Mouse (Mus musculus) CD4-positive, CD25-positive, alpha-beta regulatory T cell, adult 2 months (primary cell): ENCODE measurements around the gene Slco3a1.
A peak's percentile ranks its signal among the peaks of the same experiment; 100 is the strongest.

Source experiments
- DNase-seq: peaks from one replicate; pipeline ENCODE4 v3.0.0-alpha.2; 2012; ENCODE audit warnings: low read depth, low spot score

The Slco3a1 gene

GRCm38 (mm10) chr7:74554608-74555311 lies at the start of gene Slco3a1:
Gene Slco3a1, minus strand, starts transcription at chr7:74554780.
- peak; percentile 90 for DNase-seq

- DNase-seq, result no peak
Measured at GRCm38 (mm10) chr7:74600996-74601395, 46.4 kb upstream of the Slco3a1 start.

- no peak for DNase-seq
Measured at GRCm38 (mm10) chr7:74579411-74579810, 24.8 kb upstream of the Slco3a1 start.

- DNase-seq, result no peak
Measured at GRCm38 (mm10) chr7:74575678-74576077, 21.1 kb upstream of the Slco3a1 start.

GRCm38 (mm10) chr7:74555416-74555815 lies 836 bp upstream of the Slco3a1 start:
- peak; percentile 64 for DNase-seq

- DNase-seq, result peak; percentile 61
Measured at GRCm38 (mm10) chr7:74554041-74554561, 479 bp downstream of the Slco3a1 start.

- peak; percentile 18 for DNase-seq
Measured at GRCm38 (mm10) chr7:74553111-74553650, 1.4 kb downstream of the Slco3a1 start.

GRCm38 (mm10) chr7:74552546-74552945 lies 2.0 kb downstream of the Slco3a1 start:
- DNase-seq, result peak; percentile 16

GRCm38 (mm10) chr7:74552000-74552358 lies 2.6 kb downstream of the Slco3a1 start:
- DNase-seq, result peak; percentile 61

- DNase-seq, result peak; percentile 59
Measured at GRCm38 (mm10) chr7:74551338-74551999, 3.1 kb downstream of the Slco3a1 start.

- DNase-seq, result no peak
Measured at GRCm38 (mm10) chr7:74549686-74550085, 4.9 kb downstream of the Slco3a1 start.

- no peak for DNase-seq
Measured at GRCm38 (mm10) chr7:74549013-74549582, 5.5 kb downstream of the Slco3a1 start.

GRCm38 (mm10) chr7:74546691-74547090 lies 7.9 kb downstream of the Slco3a1 start:
- no peak for DNase-seq

GRCm38 (mm10) chr7:74545498-74545990 lies 9.0 kb downstream of the Slco3a1 start:
- no peak for DNase-seq

- peak; percentile 28 for DNase-seq
Measured at GRCm38 (mm10) chr7:74544306-74544705, 10.3 kb downstream of the Slco3a1 start.

GRCm38 (mm10) chr7:74541958-74542357 lies 12.6 kb downstream of the Slco3a1 start:
- no peak for DNase-seq

- DNase-seq, result no peak
Measured at GRCm38 (mm10) chr7:74540933-74541725, 13.5 kb downstream of the Slco3a1 start.

- DNase-seq, result no peak
Measured at GRCm38 (mm10) chr7:74536186-74536585, 18.4 kb downstream of the Slco3a1 start.

GRCm38 (mm10) chr7:74531468-74532097 lies 23.0 kb downstream of the Slco3a1 start:
- no peak for DNase-seq

GRCm38 (mm10) chr7:74529877-74530276 lies 24.7 kb downstream of the Slco3a1 start:
- DNase-seq, result peak; percentile 45
